Mouse (Mus musculus) olfactory bulb, adult 2 months (tissue): ENCODE results near the gene Olfr365. TPM values are rescaled to one million over a fixed set of nuclear protein-coding genes. Genes with fewer than 3 reads are reported as not detected.

Source experiments
- H3K27ac ChIP-seq: fragments of 200-500 bp; 2 replicates; pipeline ENCODE4 v1.5.1; 2012; ENCODE audit warnings: low read depth, low read length; ENCODE audit not compliant: insufficient read depth
- H3K4me1 ChIP-seq: fragments of 200-500 bp; 2 replicates; pipeline ENCODE4 v1.6.1; 2012; ENCODE audit warnings: low read length; ENCODE audit not compliant: control insufficient read depth, insufficient read depth
- H3K4me3 ChIP-seq: fragments of 200-500 bp; 2 replicates; pipeline ENCODE4 v1.5.1; 2012; ENCODE audit warnings: mild to moderate bottlenecking, low read depth, low read length, moderate library complexity; ENCODE audit not compliant: insufficient read depth
- CTCF ChIP-seq: fragments of 200-500 bp; IDR thresholded peaks from 2 replicates; pipeline ENCODE4 v1.5.1; 2012; ENCODE audit warnings: low read depth, mild to moderate bottlenecking, low read length, moderate library complexity; ENCODE audit not compliant: insufficient read depth
- POLR2A ChIP-seq: fragments of 200-500 bp; IDR thresholded peaks from 2 replicates; pipeline ENCODE4 v1.6.1; 2012; ENCODE audit warnings: mild to moderate bottlenecking, low read depth, low read length, moderate library complexity; ENCODE audit not compliant: insufficient read depth
- WGBS: fragments of 180-500 bp; shearing (Covaris S2); methylation state at CpG from one replicate; pipeline ENCODE4 v1.1.7; 2018; 5-methylcytosine and 5-hydroxymethylcytosine counted together
- polyA plus RNA-seq: library from polyadenylated mRNA; stranded (reverse); fragments of >200 nt; gene quantifications from 2 replicates; pipeline ENCODE4 v1.2.4, GENCODE M21; 2012; ENCODE audit warnings: low replicate concordance; ENCODE audit not compliant: missing spikeins, insufficient read depth, insufficient read length

The Olfr365 gene
- not detected in 2 replicates for polyA plus RNA-seq

DNA sequence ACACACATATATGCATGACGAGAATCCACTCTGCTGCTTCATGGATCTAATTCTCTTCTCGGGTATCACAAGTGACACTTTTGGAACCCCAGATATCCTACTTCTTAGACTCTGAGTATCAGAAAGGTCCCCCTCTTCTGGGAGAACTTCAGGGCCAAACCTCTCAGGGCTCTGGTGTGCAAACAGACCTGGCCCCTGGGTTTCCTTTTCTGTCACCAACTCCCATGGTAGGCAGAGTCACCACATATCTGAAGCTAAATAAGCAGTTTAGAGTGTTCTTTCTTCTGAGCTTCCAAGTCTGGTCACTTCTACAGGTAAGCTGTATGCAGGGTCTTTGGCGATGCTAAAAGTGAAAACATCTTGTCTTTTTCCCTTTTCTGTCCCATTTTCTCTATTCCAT is at the start of gene Olfr365:
TSS of gene Olfr365 (plus strand) at position 301 of the 400 bp plus-strand sequence.
- Histone ChIP-seq H3K27ac (no peak within 1 kb of the TSS), H3K4me3 (no peak within 1 kb of the TSS), H3K4me1 (no peaks in the 10 kb centered on the region)
- WGBS = 77% methylated on average over 3 of the region's 3 CpGs
- TF ChIP-seq POLR2A = no peak
- TF ChIP-seq CTCF = no peak

DNA sequence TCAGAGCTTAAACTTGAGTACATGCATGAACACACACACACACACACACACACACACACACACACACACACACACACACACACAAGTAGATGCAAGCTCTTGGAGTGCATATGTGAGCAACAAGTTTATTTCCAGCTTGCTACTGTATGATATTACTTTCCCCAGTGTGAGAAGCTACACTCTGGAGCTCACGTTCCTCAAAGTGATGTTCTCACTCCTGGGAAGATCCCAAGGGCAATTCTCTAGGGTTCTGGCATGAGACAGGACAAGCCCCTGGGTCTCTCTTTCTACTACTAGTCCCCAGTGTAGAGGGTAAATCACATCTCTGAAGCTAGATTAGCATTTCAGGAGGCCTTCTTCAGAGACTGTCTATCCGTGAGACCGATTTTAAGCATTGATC is 49.0 kb upstream of the Olfr365 start, which contains the start of gene Olfr364-ps1:
TSS of gene Olfr364-ps1 (plus strand) at position 301 of the 400 bp plus-strand sequence.
- 86% methylated on average over 3 of the region's 3 CpGs for WGBS
- no peak within 1 kb of the TSS for H3K27ac ChIP-seq
- TF ChIP-seq CTCF (no peak), POLR2A (no peak)
- no peaks in the 10 kb centered on the region for H3K4me1 ChIP-seq
- no peak within 1 kb of the TSS for H3K4me3 ChIP-seq

DNA sequence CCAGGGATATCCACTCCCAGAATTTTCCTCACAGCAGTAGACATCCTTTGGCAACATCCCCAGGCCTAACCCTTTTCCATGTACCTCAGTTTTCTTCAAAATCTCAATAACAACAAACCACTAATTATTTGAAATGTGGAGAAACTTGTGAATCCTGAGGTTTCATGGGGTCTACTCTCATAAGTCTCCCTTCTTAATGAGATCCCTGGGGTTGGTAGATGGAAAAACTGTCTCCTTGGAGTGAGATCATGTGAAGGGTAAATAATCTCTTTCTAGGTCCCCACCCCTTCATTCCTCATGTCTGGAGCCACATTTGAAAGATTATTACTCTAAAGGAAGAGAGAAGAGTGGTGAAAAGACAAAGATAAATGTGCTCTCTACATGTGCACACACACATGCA is 23.3 kb downstream of the Olfr365 start, which contains the start of gene Olfr366:
TSS of gene Olfr366 (plus strand) at position 301 of the 400 bp plus-strand sequence.
- Histone ChIP-seq H3K27ac (no peak within 1 kb of the TSS), H3K4me1 (no peaks in the 10 kb centered on the region), H3K4me3 (no peak within 1 kb of the TSS)
- TF ChIP-seq CTCF (no peak), POLR2A (no peak)

Other genes starting within 250 kb of the Olfr365 start
- not detected in 2 replicates for gene Olfr357, start 194.4 kb upstream of the Olfr365 start, polyA plus RNA-seq
- gene Olfr358, start 178.9 kb upstream of the Olfr365 start, polyA plus RNA-seq = not detected in 2 replicates
- not detected in 2 replicates for gene Olfr360, start 122.5 kb upstream of the Olfr365 start, polyA plus RNA-seq
- gene Olfr361, start 98.9 kb upstream of the Olfr365 start, polyA plus RNA-seq = not detected in 2 replicates
- not detected in 2 replicates for gene Olfr362, start 70.3 kb upstream of the Olfr365 start, polyA plus RNA-seq
- gene Olfr364-ps1, start 48.9 kb upstream of the Olfr365 start, polyA plus RNA-seq = not detected in 2 replicates
- not detected in 2 replicates for gene Olfr366, start 23.4 kb downstream of the Olfr365 start, polyA plus RNA-seq
- not detected in 2 replicates for gene Olfr368, start 138.3 kb downstream of the Olfr365 start, polyA plus RNA-seq
- not detected in 2 replicates for gene Pdcl, start 171.1 kb downstream of the Olfr365 start, polyA plus RNA-seq
- gene Rc3h2, start 234.7 kb downstream of the Olfr365 start, polyA plus RNA-seq = 57.9 TPM in 1 of 2 replicates, not detected in the other